Mouse (Mus musculus) mature B cell (primary cell): ENCODE measurements at regions not wholly inside any gene's neighbourhood (a gene's known extent, or its start where the extent isn't known, plus 50 kb on each side); places are given as distances from the start of the nearest gene placed in this dataset.

Experiments used
- in situ Hi-C: fragments of 300-500 bp; cut with MboI; formaldehyde crosslinking; loops from 2 replicates; pipeline ENCODE4 v1.14.3; 2019

DNA sequence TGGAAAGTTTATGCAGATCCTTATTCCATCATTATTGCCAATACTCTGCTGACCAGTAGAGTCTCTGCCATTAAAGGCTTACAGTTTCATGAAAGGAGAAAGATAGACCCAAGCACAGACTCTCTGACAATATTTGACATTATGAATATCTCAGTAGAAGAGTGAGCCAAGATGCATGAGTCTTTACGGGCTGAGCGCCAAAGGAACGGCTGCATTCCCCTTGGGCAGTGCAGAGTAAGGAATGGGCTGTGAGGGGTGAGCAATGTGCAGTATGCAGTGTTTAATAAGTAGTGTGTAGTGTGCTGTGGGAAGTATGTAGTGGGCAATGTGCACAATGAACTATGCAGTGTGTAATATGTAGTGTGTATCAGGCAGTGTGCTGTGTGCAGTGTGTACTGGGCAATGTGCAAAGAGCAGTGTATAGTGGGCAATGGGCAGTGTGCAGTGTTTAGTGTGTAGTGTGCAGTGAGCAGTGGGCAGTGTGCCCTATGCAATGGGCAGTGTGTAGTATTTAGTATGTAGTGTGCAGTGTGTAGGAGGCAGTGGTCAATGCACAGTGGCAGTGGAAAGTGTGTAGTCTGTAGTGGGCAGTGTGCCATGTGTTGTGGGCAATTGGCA, 671.8 kb downstream of the 5730522E02Rik start:
- in situ Hi-C loops = no loop called here

DNA sequence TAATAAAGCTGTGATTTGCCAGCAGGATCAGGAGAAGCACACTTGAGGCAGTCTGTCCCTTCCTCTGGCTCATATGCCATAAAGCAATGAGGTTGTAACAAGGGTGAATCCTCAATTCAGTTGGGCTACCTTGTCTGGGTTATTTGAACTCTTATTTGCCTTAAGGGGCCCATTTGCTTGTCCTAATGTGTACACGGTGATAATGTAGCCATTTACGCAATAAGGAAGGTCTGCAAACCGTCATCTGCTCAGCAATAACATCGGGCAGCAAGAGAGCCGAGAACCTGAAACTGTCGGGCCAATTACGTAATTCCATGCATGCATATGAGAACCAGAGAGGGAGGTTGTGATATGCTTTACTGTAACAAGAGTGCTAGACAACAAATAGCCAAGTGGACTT, 674.5 kb downstream of the 5730522E02Rik start:
- in situ Hi-C loops = no loop called here

- in situ Hi-C loops = no loop called here
Measured at GRCm38 (mm10) chr11:25533081-25533480, 677.5 kb downstream of the 5730522E02Rik start.

GRCm38 (mm10) chr11:25531668-25532398, 678.7 kb downstream of the 5730522E02Rik start:
- in situ Hi-C loops = no loop called here

DNA sequence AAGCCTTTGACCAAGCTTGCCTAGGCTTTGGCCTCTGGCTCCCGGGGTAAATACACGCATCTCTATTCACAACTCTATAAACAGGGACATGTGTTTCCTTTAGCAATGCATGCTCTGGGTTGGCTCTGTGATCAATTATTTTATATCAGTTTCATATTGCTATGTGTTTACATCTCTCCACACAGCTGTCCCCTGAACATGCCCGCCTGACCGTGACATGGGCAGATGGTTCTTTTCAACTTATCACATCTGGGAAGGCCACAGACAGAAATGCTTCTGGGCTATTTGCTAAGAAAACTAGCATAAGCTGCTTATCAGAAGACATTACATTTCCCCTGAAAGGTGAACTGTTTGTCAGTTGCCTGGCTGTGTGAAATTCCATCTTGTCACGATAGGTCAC, 682.5 kb downstream of the 5730522E02Rik start:
- in situ Hi-C loops = no loop called here

- in situ Hi-C loops = no loop called here
Measured at GRCm38 (mm10) chr11:25518903-25519302, 691.7 kb downstream of the 5730522E02Rik start.

DNA sequence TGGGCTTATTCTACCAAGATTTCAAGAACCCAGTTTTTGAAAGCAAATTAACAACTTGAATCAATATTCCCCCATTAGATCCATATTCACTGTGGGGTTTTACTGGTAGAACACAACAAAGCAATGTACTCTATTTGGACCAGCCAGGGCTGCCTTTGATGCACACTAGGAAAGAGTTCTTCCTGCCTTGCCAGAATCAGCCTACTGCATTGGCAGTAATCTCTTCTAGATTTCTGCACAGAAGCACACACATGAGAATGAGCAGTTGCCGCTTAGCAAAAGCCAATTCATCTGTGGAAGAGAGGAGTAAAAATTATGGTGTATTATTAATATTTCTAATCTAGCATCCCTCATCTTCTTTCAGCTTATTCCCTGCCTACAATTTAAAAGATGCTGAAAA, 692.4 kb downstream of the 5730522E02Rik start:
- in situ Hi-C loops = no loop called here

DNA sequence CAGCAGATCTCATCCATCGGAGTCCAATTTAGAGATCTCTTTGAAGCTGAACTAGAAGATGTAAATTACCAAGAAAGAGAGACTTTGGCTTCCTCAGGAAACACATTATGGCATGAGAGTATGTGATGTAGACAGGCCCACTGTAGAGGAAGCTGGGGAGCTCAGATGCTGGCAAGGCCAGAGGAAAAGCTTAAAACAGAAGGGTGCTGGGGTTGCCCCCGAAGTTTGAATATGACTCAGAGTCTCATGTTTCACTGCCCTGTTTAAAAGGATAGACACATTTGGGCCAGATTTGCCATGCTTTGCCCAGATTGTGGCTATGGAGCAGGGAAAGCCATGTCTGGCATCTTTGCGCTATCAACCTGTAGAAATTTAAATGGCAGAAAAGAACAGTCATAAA, 705.1 kb downstream of the 5730522E02Rik start:
- in situ Hi-C loops = no loop called here

DNA sequence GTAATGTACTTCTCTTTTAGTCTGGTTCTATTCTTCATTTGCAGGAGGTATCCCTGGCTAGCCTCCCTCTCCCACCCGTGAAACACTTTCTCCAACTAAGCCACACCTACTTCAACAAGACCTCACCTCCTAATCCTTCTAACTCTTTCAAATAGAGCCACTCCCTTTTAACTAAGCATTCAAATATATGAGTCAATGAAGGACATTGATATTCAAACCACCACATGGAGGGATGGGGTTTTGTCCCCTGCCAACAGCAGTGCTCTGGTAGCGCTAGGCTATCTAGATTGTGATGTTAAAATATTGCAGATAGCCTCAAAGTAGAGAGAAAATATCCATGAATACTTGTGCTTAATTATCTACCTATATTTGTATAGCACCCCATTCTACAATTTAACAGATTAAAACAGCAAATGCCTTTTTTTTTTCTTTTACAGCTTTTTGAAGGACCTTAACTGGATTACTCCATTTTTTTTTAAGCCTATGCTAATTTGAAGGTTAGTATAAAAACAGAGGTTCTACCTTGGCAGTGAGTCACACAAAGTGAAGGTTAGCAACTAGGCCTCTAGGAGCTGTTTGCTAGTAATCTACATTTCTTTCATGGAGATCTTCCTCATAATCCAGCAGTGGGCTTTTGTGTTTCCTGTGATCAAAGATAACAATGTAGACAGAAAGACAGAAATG, 736.7 kb downstream of the 5730522E02Rik start:
- in situ Hi-C loops = no loop called here

- in situ Hi-C loops = no loop called here
Measured at GRCm38 (mm10) chr11:25469819-25470218, 740.7 kb downstream of the 5730522E02Rik start.

GRCm38 (mm10) chr11:25437206-25437605, 773.4 kb downstream of the 5730522E02Rik start:
- in situ Hi-C loops = no loop called here

DNA sequence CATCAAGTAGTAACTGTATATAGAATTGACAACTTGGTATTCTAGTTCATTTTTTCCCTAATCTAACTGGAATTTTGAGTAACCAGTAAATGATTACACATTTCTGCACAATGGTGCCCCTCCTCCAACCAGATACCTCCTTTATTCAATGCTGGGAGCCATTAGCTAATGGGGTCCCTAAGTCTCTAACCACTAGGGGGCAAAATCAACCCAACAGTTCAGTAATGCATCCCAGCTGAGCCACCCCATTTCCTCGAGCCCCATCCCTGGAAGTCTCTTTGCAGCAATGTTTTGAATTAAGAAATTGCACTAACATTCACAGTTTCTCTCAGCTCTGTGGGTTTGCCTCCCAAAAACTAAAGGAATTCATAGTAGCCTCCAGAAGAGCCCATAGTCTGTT, 774.9 kb downstream of the 5730522E02Rik start:
- in situ Hi-C loops = no loop called here

DNA sequence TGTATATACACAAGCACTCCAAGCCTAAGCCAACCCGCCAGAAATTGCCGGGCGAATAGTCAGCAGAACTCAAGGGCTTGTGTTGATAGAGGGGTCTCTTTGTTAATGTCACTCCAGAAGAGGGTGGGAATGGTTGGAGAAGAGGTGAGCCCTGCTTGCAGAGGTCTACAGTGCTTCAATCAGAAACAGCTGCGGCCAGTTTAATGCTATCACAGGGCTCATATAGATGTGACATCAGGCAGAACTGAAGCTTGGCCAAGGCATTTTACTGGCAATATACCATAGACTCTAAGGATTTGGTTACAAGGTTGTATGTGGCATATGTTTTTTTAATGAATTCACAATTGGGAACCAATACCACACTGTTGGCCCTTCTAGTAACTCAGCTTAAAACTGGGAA, 787.4 kb downstream of the 5730522E02Rik start:
- in situ Hi-C loops = no loop called here

- in situ Hi-C loops = no loop called here
Measured at GRCm38 (mm10) chr11:25421486-25421885, 789.1 kb downstream of the 5730522E02Rik start.

DNA sequence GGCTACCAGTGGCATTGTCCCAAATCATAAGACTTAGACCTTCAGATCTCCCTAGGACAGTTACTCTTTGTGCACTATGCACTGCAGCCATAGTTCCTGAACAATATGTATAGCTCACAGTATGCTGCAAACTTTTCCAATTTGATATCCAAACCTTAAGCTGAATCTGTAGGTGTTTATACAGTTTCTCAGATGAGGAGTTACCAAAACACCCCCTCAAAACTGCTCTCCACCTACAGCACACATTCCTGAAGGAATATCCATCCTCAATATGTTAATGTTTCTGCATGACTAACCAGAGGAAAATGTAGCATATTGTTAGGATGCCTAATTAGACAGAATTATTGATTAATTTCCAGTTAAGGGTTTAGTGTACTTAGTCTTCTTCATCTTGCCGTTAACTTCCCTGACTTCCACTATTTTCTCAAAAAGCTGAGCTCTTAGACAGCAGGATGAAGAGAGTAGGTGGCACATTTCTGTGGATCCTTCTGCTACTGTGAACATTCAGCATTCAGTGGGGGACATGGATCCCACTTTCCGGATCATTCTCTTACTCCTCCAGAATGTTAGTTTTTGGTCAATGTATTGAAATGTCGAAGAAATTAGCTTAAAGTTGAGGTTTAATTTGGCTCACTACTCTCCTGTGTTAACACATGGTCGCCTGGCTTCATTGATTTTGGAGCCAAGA, 800.0 kb downstream of the 5730522E02Rik start:
- in situ Hi-C loops = no loop called here

GRCm38 (mm10) chr11:25391649-25392048, 818.9 kb downstream of the 5730522E02Rik start:
- in situ Hi-C loops = no loop called here

- in situ Hi-C loops = no loop called here
Measured at GRCm38 (mm10) chr11:25367111-25367510, 843.5 kb downstream of the 5730522E02Rik start.

- in situ Hi-C loops = no loop called here
Measured at GRCm38 (mm10) chr11:25365433-25365832, 845.1 kb downstream of the 5730522E02Rik start.

GRCm38 (mm10) chr11:25359723-25360122, 850.8 kb downstream of the 5730522E02Rik start:
- in situ Hi-C loops = no loop called here

- in situ Hi-C loops = no loop called here
Measured at GRCm38 (mm10) chr11:25357717-25358411, 852.7 kb downstream of the 5730522E02Rik start.

DNA sequence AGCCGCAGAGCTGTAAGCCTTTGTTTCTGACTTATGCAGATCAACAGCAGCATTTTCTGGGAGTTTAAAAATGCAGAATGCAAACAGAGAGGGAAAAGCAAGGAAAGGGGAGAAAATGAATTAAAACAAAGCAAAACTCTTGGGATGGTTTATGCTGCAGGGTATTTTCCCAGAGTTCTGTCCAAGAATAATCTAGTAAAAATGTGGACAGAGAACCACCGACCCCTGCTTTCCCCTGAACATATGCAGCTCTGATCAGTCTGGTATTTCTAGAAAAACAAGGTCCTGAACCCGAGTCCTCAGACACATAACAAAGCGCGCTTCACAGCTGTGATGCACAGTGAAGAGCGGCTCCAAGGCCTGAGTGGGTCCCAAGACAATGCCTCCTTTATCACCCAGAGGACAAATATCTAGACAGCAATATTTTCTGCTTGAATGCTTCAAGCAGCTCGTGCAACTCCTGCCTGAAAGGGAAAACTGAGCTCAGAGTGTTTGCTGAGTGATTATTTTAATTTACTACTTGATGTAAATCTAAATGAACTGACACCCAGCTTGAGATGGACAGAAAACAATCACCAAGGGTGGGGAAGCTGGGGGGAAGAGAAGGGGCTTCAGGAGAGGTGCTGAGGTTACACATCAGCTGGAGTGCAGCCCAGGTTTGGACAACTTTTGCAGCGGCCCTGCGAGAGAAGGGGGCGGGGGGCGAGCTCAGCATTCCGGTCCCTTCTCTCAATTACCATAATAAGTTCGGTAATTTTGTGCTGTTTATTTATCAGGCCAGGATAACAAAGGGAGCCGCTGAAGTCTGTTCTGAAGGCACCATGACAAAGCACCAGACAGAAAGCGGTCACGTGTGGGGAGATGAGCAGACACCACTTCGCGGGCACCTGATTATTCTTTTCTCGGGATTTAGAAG, 853.6 kb downstream of the 5730522E02Rik start:
- in situ Hi-C loops = no loop called here
